Mouse (Mus musculus) CD4-positive, CD25-positive, alpha-beta regulatory T cell, adult 2 months (primary cell): Measurements from ENCODE around the gene Btbd8.

ENCODE experiments used
- DNase-seq: peaks from one replicate; pipeline ENCODE4 v3.0.0-alpha.2; 2012; ENCODE audit warnings: low read depth, low spot score

Gene Btbd8

DNA sequence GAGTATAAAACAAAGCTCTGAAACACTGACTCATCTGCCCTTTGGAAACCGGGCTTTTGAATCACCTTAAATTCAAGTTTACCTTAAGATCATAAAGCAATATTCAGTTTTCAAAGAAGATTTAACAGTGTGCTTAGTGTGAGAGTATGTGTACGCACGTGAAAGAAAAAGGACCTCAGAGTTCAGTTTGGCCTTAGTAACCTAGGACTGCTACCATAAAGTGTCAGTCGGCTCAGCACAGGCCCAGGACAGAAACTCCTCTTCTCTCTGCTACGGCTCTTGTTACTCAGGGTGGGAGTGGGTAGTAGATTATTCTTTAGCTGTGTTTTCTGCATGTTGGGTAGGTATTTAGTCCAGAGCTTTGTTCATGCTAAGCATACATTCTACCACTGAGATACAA, 11.8 kb downstream of the Btbd8 start:
- no peak for DNase-seq

GRCm38 (mm10) chr5:107450299-107450698, 12.5 kb downstream of the Btbd8 start:
- no peak for DNase-seq

DNA sequence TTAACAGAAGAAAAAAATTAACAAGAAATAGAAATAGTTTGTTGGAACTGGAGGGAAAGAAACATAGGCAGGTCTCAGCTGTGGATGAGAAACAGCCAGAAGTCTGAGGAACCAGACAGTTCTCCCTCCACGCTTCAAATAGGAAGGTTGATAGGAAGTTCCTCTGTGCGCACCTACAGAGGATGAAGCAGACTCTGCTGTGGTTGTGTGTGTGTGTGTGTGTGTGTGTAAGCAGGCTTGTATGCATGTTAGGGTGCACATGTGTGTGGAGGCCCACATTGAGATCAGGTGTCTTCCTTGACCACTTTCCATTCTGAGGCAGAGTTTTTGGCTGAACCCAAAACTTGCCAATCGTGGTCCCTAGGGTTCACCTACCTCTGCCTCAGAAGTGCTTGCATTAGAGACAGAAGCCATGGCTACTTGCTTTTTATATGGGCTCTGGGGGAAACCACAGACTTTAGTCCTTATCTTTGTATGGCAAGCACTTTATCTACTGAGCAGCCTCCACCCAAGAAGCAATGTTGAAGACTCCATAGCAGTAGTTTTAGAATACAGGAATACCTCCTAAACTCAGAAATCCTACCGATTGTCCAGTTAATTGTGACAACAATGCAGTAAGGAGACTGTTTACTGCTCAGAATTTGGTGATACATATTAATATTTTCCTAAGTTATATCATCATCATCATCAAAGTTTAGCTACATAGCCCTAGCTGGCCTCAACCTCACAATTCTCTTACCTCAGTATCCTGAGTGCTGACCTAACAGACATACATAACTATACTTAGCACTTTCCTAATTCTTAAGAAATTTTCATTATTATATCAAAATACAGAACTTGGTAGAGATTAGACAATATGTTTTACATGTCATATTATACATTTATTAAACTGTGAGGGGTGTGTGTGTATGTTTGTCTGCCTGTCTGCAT, 24.6 kb downstream of the Btbd8 start:
- no peak for DNase-seq

DNA sequence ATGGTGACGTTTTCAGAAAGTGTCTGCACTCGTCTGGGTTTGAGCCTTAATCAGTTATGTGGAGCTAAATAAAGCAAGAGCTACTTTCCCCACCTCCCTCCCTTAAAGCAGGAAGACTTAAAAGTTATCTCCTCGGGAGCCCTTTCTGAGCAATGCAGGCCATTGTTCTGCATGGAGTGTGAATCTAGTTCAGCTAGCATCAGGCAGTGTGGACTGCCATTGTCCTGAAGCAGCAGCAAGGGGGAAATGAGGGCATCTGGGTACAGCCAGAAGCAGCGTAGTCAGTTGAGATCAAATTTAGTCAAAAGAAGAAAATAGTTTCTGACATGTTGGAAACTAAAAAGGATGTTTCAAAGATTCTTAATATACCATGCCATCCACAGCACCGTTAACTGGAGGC, 28.7 kb downstream of the Btbd8 start:
- no peak for DNase-seq

DNA sequence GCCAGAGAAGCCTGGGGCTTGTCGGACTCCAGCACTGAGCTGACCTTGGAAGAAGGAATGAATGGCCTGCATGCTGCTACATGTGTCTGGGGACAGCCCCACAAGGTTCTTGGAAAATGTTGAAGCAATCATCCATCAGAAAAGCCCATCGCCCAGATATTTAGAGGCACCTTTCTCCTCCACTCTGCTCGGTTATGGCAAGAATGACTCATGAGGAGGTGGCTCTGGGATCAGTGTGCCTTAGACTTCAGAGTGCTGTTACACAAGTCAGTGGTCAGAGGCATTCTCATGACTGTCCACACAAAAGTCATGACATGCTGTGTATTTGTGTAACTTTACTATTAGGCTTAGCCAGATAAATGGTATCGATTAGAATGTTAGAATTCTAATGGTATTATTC, 29.3 kb downstream of the Btbd8 start:
- no peak for DNase-seq

DNA sequence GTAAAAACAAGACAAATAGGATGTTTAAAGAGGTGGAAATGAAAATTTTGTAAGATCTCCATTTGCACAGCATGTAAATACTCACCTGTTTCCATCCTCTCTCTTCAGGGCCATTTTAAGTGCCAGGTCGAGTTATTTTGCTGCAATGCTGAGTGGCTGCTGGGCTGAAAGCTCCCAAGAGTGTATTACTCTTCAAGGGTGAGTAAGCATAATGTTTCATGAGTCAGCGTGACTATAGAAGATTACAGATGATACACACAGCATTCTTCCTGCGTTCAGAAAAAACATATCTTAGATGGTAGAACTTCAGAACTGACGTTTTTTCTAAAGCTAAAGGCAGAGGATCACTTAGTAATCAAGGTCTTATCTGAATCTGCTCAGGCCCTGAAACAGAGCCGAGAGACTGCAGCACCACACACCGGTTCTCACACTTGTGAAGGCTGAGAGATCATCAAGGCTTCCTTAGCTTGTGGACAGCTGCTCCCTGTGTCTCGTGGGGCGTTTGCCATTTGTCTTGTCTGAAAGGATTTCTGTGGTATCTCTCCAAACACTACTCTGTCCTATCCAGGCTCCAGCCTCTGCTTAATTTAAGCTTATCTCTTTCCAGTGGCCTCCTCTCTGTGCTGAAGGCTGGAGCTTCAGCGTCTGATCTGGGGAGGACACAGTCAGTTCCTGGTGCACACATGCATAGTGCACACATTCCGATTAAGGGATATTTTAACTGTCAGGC, 33.0 kb downstream of the Btbd8 start:
- DNase-seq = no peak

GRCm38 (mm10) chr5:107480194-107480593, 42.4 kb downstream of the Btbd8 start:
- DNase-seq = no peak

- DNase-seq = no peak
Observed at GRCm38 (mm10) chr5:107488996-107489395, 51.2 kb downstream of the Btbd8 start.

- DNase-seq = no peak
Observed at GRCm38 (mm10) chr5:107491036-107491435, 53.2 kb downstream of the Btbd8 start.

GRCm38 (mm10) chr5:107492471-107492870, 54.7 kb downstream of the Btbd8 start:
- no peak for DNase-seq

DNA sequence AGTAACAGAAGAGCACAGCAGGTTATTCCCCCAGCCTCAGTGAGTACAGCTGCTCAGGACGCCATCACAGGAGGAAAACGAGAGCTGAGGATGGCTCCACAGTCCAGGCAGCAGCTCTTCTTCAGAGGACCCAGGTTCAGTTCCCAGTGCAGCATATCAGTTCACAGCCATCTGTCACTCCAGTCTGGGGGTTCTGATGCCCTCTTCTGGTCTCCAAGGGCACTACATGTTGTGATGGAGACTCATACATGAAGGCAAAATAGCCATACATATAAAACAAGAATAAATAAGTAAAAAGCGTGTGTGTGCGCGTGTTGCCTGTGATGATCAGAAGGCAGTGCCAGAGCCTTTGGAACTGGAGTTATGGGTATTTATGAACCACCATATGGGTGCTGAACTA, 57.0 kb downstream of the Btbd8 start:
- peak; percentile 18 for DNase-seq

DNA sequence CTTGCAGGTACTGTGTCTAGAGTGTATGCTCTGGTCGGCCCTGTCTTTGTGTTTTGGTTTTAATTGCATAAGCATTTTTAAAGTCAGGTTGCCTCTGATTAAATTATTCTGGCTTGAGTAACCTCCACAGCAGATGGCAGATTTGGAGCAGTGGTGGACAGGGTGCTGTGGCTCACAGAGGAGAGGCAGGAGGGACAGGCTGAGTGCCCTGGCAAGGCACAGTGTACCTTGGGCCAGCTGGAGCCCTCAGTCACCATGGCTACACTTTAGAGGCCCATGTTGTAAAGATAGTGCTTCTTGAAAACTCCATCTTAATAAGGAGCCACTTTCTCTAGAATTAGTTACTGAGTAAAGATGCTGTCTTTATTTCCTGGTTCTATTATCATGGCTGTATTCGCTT, 58.2 kb downstream of the Btbd8 start:
- DNase-seq = no peak

- peak; percentile 81 for DNase-seq
Observed at GRCm38 (mm10) chr5:107497519-107498501, 60.0 kb downstream of the Btbd8 start.

GRCm38 (mm10) chr5:107498806-107499310, 61.1 kb downstream of the Btbd8 start:
- peak; percentile 8 for DNase-seq

GRCm38 (mm10) chr5:107499891-107500535, 62.2 kb downstream of the Btbd8 start:
- no peak for DNase-seq

DNA sequence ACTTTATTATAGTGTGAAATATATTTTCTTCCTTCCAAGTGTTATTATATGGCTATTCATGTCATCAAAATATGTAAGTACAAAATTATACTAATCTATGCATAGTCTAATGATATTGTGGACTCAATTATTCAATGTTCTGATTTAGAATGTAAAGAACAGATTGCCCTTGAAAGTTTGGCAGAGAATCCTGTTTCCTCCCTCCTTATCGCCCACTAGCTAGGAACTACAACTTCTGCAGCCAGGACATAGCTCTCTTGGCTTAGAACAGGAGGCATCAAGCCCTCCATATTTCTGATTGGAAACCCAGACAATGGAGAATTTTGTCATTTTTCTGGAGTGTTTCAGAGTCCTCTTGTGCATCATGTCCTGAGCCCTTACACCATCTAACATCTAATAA, 62.9 kb downstream of the Btbd8 start:
- DNase-seq = no peak

DNA sequence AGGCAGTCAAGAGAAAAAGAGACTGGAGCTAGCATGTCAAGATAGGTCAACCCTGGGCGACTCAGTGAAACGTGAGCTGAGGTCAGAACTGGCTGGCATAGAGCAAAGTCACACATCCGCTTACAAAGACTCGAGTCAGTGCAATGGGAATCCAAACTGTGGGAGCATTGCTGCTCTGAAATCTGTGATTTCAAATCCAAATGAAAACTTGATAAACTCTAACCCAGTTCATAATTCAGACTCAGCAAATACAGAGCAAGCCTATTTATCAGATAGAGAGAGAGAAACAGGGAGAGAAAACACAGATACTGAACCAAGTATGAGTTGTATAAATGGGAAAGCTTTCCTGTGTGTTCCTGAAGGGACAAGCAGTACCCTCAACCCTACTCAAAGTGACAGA, 69.5 kb downstream of the Btbd8 start, which contains the start of gene Gm42669:
Gm42669 (plus strand) TSS at position 301 of the 400 bp plus-strand sequence.
- no peak for DNase-seq

DNA sequence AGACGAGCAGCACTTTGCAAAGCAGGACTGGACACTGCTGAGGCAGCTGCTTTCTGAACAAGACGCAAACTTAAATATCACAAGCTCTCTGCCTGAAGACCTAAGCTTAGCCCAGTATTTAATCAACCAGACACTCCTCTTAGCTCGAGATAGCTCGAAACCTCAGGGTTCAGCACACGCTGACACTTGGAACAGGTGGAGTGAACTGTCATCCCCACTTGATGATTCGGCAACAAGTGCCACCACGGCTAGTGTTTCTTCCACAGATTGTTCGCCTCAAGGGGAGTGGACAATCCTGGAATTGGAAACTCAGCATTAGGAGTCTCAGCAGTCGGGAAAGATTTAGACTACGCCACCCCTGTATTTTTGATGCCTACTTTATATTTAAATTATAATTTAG, 72.7 kb downstream of the Btbd8 start:
- DNase-seq = no peak

DNA sequence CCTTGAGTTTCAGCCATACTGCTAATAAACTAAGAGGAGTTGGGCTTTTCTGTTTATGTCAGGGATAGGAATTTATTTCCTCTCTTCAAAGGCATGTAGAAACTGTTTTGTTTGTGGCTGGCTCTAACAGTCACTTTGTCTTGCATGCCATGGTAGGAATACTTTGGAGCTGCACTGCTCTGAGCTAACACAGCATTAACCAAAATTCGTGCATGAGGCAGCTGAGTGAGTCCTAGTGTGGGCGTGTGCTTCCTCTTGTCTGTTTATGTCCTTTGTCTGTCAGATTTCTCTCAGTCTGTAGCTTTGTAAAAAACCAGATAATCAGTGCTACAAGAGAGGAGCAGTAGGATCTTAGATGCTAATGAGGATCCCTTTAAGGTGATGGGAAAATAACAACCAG, 73.5 kb downstream of the Btbd8 start:
- DNase-seq = no peak

- DNase-seq = peak; percentile 91
Observed at GRCm38 (mm10) chr5:107513583-107513982, 75.8 kb downstream of the Btbd8 start.

DNA sequence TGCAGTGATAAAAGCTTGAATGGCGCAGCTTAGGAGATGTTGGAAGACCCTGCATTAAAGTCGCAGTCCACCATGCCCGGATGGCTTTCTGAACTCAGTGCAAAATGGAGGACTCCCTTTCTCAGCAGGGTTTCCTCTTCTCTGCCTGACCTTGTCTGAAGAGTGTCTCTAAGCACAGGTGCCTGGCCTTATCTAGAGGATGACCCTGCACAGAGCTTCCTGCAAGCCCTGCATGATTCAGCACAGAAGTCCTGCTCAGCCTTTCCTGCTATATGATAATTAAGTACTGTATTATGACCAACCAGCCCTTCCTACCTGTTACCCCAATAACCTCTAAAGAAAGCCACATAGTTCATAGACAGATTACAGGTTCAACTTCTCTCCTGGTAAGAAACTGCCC, 77.7 kb downstream of the Btbd8 start:
- no peak for DNase-seq
